In the genomic region with DNA sequence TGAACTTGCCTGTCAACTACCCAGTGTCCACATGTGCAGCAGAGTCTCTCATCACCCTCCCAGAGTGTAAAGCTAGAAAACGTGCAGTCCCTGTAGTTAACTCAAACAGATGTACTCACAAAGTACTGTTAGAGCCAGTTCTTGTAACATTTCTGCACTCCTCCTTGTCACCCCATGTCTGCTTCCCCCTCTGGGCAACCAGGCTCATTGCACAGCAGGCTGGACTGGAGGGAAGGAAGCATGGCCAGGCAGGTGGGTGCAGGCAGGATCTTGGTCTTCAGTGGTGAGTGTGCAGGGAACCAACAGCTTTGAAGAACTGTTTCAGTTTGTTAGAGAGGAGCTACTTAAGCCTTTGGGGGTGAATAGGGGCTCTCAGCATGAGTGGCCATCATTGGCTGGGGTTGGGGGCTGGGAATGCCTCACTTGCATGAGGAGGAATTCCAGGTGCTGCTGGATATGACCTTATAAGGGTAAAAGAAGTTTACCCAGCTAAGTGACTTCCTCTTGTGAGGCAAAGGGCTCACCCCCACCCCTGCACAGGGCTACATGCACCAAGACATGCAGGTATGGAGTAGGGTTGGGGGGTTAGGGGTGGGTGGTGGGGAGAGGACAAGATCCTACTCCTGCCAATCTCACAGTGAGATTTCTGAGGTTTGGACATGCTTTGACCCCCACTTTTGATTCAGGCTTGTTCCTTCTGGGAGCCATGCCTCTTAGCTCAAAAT, we compare ENCODE assay signal across 17 mouse cellular contexts. TPM values are rescaled to one million over a fixed set of nuclear protein-coding genes. Genes with fewer than 3 reads are reported as not detected.
DNase-seq lines count a peak whose midpoint lies in the region; ATAC-seq and TF ChIP-seq lines count a peak whose summit lies in the region.
"Had no signal": no experiment of that assay in that cellular context is flagged by ENCODE, and none has a peak within 500 bp of the region (broad histone marks: within the 10 kb centered on the region; RNA-seq: fewer than 3 reads in every experiment).

No protein-coding gene starts in this region.

- H3K9me3 ChIP-seq in hindbrain, embryonic 13.5 days = no peaks in the 10 kb centered on the region
- H3K9me3 ChIP-seq: embryonic facial prominence, embryonic 12.5 days; forebrain, embryonic 12.5 days; heart, embryonic 10.5 days; hindbrain, embryonic 12.5 days; kidney, embryonic 15.5 days had no signal

- no peak for ATAC-seq in hindbrain, embryonic 13.5 days (ENCODE audit: low FRiP score)
- ATAC-seq: midbrain, embryonic 16.5 days had no signal

- H3K4me1 ChIP-seq in lung, adult 2 months (ENCODE audit: control insufficient read depth, insufficient read depth, low read length) = peaks cover 7% of the 10 kb centered on the region; the same call in 1 of the 2 replicates
- no peaks in the 10 kb centered on the region for H3K4me1 ChIP-seq in hindbrain, embryonic 13.5 days (replicated peaks)
- H3K4me1 ChIP-seq: embryonic facial prominence, embryonic 12.5 days; forebrain, embryonic 12.5 days; heart, embryonic 10.5 days; hindbrain, embryonic 12.5 days had no signal

- no peak for DNase-seq in lung, adult 2 months
- no peak for DNase-seq in lung, postnatal 25 days (ENCODE audit: low spot score)
- peak; percentile 3 for DNase-seq in ES-CJ7 (ENCODE audit: low read depth, low spot score)
- peak; percentile 27 to 35 for DNase-seq in lung, postnatal 4 days
- peak; percentile 62 for DNase-seq in thymus, postnatal 0 days (ENCODE audit: low spot score)
- DNase-seq in left cerebral cortex, postnatal 4 days = no peak
- no peak for DNase-seq in kidney, postnatal 14 days
- DNase-seq: cerebellum, adult 9-11 months; layer of hippocampus, postnatal 36 days; right cerebral cortex, postnatal 14 days had no signal

- H3K36me3 ChIP-seq in hindbrain, embryonic 13.5 days = no peaks in the 10 kb centered on the region
- H3K36me3 ChIP-seq: embryonic facial prominence, embryonic 12.5 days; forebrain, embryonic 12.5 days; heart, embryonic 10.5 days; hindbrain, embryonic 12.5 days; kidney, embryonic 15.5 days had no signal

- H3K9ac ChIP-seq in hindbrain, embryonic 13.5 days = no peak overlapping the region
- H3K9ac ChIP-seq: embryonic facial prominence, embryonic 12.5 days; forebrain, embryonic 12.5 days; hindbrain, embryonic 12.5 days; kidney, embryonic 15.5 days had no signal

- intact Hi-C loops in left cerebral cortex, postnatal 4 days (cut with DNase I) = no loop called here

- H3K27ac ChIP-seq in hindbrain, embryonic 13.5 days = no peak overlapping the region
- H3K27ac ChIP-seq: embryonic facial prominence, embryonic 12.5 days; forebrain, embryonic 12.5 days; heart, embryonic 10.5 days; hindbrain, embryonic 12.5 days; kidney, embryonic 15.5 days had no signal

- peak; percentile 31; the same call in 1 of the 2 replicates for TF ChIP-seq CTCF in lung, adult 2 months (IDR thresholded peaks at IDR 0.05; ENCODE audit: insufficient read depth, low read length)

- H3K27me3 ChIP-seq in hindbrain, embryonic 13.5 days = no peaks in the 10 kb centered on the region
- H3K27me3 ChIP-seq: embryonic facial prominence, embryonic 12.5 days; forebrain, embryonic 12.5 days; hindbrain, embryonic 12.5 days; kidney, embryonic 15.5 days had no signal

- TF ChIP-seq POLR2A in lung, adult 2 months (IDR thresholded peaks at IDR 0.05; ENCODE audit: borderline replicate concordance, extremely low read depth, low read depth, low read length) = no peak

- no peak overlapping the region for H3K4me2 ChIP-seq in hindbrain, embryonic 13.5 days
- H3K4me2 ChIP-seq: embryonic facial prominence, embryonic 12.5 days; forebrain, embryonic 12.5 days; hindbrain, embryonic 12.5 days; kidney, embryonic 15.5 days had no signal

- 42% methylated on average over 1 of the region's 1 CpGs for WGBS in lung, adult 2 months
- 69% methylated on average over 1 of the region's 1 CpGs for WGBS in hindbrain, embryonic 13.5 days

- no peak overlapping the region for H3K4me3 ChIP-seq in lung, adult 2 months (replicated peaks; ENCODE audit: extremely low read depth, low read depth, low read length)
- H3K4me3 ChIP-seq in hindbrain, embryonic 13.5 days = no peak overlapping the region
- H3K4me3 ChIP-seq: embryonic facial prominence, embryonic 12.5 days; forebrain, embryonic 12.5 days; heart, embryonic 10.5 days; hindbrain, embryonic 12.5 days; kidney, embryonic 15.5 days had no signal

RNA-seq across cellular contexts. Expression of gene Cytip, which starts 31.7 kb away (rescaled TPM):
- polyA plus RNA-seq in lung, adult 2 months (2012; rRNA removed) = 65.8 and 71.2 TPM in 2 replicates
- 117 and 125 TPM in 2 replicates for polyA plus RNA-seq in thymus, postnatal 0 days (2015; fragmentation: Nextera tagmentation; extraction: Ambion mirVana)
- total RNA-seq in left cerebral cortex, postnatal 4 days (2021) = under 1 TPM; 0.64 to 0.91 TPM
- polyA plus RNA-seq in hindbrain, embryonic 13.5 days (2015; fragmentation: Nextera tagmentation; extraction: Ambion mirVana) = 0.35 TPM in 1 of 2 replicates, not detected in the other

Comparison
In these comparisons a context has a peak if more than half of its experiments do, and no peak if none do; other contexts are left out.
1. DNase-seq: peak in ES-CJ7 (single experiment), lung, postnatal 4 days (2 of 2) and thymus, postnatal 0 days (single experiment); none in lung, adult 2 months (single experiment), lung, postnatal 25 days (single experiment), left cerebral cortex, postnatal 4 days (single experiment) and kidney, postnatal 14 days (single experiment).
2. RNA of gene Cytip, which starts 31.7 kb away (polyA plus RNA-seq): 117 to 125 TPM in thymus, postnatal 0 days and 65.8 to 71.2 TPM in lung, adult 2 months; 0.35 TPM in hindbrain, embryonic 13.5 days; every median in the first group is over 10 times any median in the second.